Mouse (Mus musculus) heart, postnatal 36 days (tissue): Measurements from ENCODE around the gene Vmn2r-ps130. TPM values are rescaled to one million over a fixed set of nuclear protein-coding genes. Genes with fewer than 3 reads are reported as not detected.
"Not testable (repeated sequence)": the region's sequence is repeated elsewhere in the genome, so short reads cannot be mapped to it uniquely, and the experiment has no call there.

Source experiments
- DNase-seq, 2 experiments: peaks; one replicate each; pipeline ENCODE4 v3.0.0; 2021 to 2022
- intact Hi-C: fragments of 180-260 bp; cut with DNase I; formaldehyde crosslinking; loops from one replicate; pipeline ENCODE4 v1.15.1; 2025
- total RNA-seq, 2 experiments: library from RNA; stranded (reverse); gene quantifications; 2 replicates each; pipeline ENCODE4 v1.2.3; 2021

Vmn2r-ps130 gene
- not detected for total RNA-seq

DNA sequence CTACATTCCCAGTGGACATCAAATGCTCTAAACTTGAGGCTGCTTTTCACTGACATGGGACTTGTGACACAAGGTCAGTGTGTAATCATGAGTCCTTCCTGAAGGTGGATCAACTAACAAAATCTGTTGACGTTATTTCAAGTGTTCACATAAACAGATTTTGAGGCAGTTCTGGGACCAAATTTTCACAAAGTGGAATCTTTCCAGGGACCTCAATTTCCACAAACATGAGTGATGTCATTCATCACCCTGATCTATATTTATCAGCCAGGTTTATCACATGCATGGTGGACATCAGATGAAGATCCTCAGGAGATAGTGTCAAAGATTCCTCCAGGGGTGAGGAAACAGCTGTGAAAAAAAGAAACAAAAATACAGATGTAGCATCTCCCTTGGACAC, at the start of gene Vmn2r-ps130:
Gene Vmn2r-ps130, plus strand, starts transcription at position 301 of the 400 bp plus-strand sequence.
- DNase-seq, intact Hi-C loops: not testable (repeated sequence)

Other genes starting within 250 kb of the Vmn2r-ps130 start
- gene Zfp945, start 194.0 kb upstream of the Vmn2r-ps130 start, total RNA-seq, result 1 to 10 TPM; 6.4 to 7.5 TPM
- gene Vmn2r113, start 118.2 kb upstream of the Vmn2r-ps130 start, total RNA-seq, result not detected
- gene Zfp40, start 132.1 kb downstream of the Vmn2r-ps130 start, total RNA-seq, result 1 to 10 TPM; 3.5 to 5.8 TPM